Mouse (Mus musculus): ENCODE results near the gene Hdac7. TPM values are rescaled to one million over a fixed set of nuclear protein-coding genes. Genes with fewer than 3 reads are reported as not detected.
A peak's percentile ranks its signal among the peaks of the same experiment; 100 is the strongest.

Gene Hdac7
- total and polyA plus RNA-seq, 2 experiments from 2014 or later, result 23.7 to 28.6 TPM

- 71% methylated on average over 5 of the region's 5 CpGs for WGBS
- peaks cover 17% of the 10 kb centered on the region; the same call in 1 of the 2 replicates for H3K36me3 ChIP-seq (ENCODE audit: insufficient read depth, low read length)
- no peaks in the 10 kb centered on the region for H3K9me3 ChIP-seq (ENCODE audit: low read length)
These were observed 50.0 kb downstream of the Hdac7 start for GRCm38 (mm10) chr15:97794268-97794667.

GRCm38 (mm10) chr15:97793386-97794153 lies 50.7 kb downstream of the Hdac7 start:
- H3K4me3 ChIP-seq (ENCODE audit: low read length), result no peak overlapping the region
- peaks cover 17% of the 10 kb centered on the region; the same call in 1 of the 2 replicates for H3K36me3 ChIP-seq (ENCODE audit: insufficient read depth, low read length)
- H3K9me3 ChIP-seq (ENCODE audit: low read length), result no peaks in the 10 kb centered on the region
- ATAC-seq, result no peak
- DNase-seq (ENCODE audit: low spot score), result no peak
- peaks cover 10% of the 10 kb centered on the region; the same call in 1 of the 2 replicates for H3K4me1 ChIP-seq (ENCODE audit: insufficient read depth, low read length)
- TF ChIP-seq CTCF (IDR thresholded peaks at IDR 0.05; ENCODE audit: low read depth), result no peak
- H3K4me2 ChIP-seq (ENCODE audit: low read depth, low read length), result no peak overlapping the region
- H3K27me3 ChIP-seq (ENCODE audit: insufficient read depth, low read length), result no peaks in the 10 kb centered on the region
- H3K27ac ChIP-seq, result no peak overlapping the region
- no peak overlapping the region for H3K9ac ChIP-seq (replicated peaks; ENCODE audit: low read length)
- 90% methylated on average over 18 of the region's 18 CpGs for WGBS

More at GRCm38 (mm10) chr15:97794268-97794667, 50.0 kb downstream of the Hdac7 start:
- DNase-seq (ENCODE audit: low spot score) (no peak), ATAC-seq (no peak)
- no peaks in the 10 kb centered on the region for H3K27me3 ChIP-seq (ENCODE audit: insufficient read depth, low read length)
- no peak overlapping the region for H3K9ac ChIP-seq (replicated peaks; ENCODE audit: low read length)
- H3K4me2 ChIP-seq (ENCODE audit: low read depth, low read length), result no peak overlapping the region
- no peak overlapping the region for H3K4me3 ChIP-seq (ENCODE audit: low read length)
- peak; percentile 68 for TF ChIP-seq CTCF (IDR thresholded peaks at IDR 0.05; ENCODE audit: low read depth)
- H3K4me1 ChIP-seq (ENCODE audit: insufficient read depth, low read length), result peaks cover 10% of the 10 kb centered on the region; the same call in 1 of the 2 replicates
- no peak overlapping the region for H3K27ac ChIP-seq

- Histone ChIP-seq H3K36me3 (ENCODE audit: insufficient read depth, low read length) (peaks cover 11% of the 10 kb centered on the region; the same call in 1 of the 2 replicates), H3K4me1 (ENCODE audit: insufficient read depth, low read length) (peaks cover 5% of the 10 kb centered on the region; the same call in 1 of the 2 replicates), H3K9ac (replicated peaks; ENCODE audit: low read length) (no peak overlapping the region), H3K27ac (no peak overlapping the region), H3K4me3 (ENCODE audit: low read length) (no peak overlapping the region), H3K9me3 (ENCODE audit: low read length) (no peaks in the 10 kb centered on the region), H3K27me3 (ENCODE audit: insufficient read depth, low read length) (no peaks in the 10 kb centered on the region), H3K4me2 (ENCODE audit: low read depth, low read length) (no peak overlapping the region)
- ATAC-seq (no peak), DNase-seq (ENCODE audit: low spot score) (no peak)
- no peak for TF ChIP-seq CTCF (IDR thresholded peaks at IDR 0.05; ENCODE audit: low read depth)
- WGBS, result 73% methylated on average over 11 of the region's 11 CpGs
These were observed 53.1 kb downstream of the Hdac7 start for GRCm38 (mm10) chr15:97791126-97791700.

DNA sequence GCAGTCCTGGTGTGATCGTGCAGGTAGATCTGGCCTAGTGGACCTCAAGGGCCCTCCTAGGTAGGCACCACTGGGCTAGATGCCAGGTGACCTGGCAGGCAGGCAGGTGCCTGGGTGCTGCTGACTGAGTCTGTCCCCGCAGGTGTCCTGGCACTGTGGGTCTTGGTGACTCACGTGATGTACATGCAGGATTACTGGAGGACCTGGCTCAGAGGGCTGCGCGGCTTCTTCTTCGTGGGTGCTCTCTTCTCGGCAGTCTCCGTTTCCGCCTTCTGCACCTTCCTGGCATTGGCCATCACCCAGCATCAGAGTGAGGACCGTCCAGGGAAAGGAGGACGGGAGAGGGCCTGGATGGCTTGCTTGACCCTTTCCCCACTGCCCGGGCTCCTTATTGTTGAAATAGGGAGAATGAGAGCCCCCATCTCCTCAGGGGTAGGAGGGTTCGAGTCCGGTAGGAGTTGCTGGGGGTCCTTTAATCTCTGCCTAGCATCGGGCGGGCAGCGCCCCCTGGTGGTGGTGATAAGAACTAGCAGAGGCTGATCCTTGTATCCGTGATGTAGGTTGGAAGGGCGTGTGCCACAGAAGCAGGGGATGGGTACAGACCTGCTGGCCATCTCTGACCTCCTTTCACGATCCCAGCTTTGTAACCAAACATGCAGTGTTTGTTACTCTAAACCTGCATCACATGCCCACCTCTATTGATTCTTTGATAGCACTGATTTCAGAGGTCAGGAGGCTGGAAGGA lies 54.4 kb downstream of the Hdac7 start:
- WGBS, result 50% methylated on average over 20 of the region's 20 CpGs
- peak; percentile 37 for ATAC-seq
- peak; percentile 91 for TF ChIP-seq CTCF (IDR thresholded peaks at IDR 0.05; ENCODE audit: low read depth)
- peak; percentile 81 for DNase-seq (ENCODE audit: low spot score)
- no peak overlapping the region for H3K4me2 ChIP-seq (ENCODE audit: low read depth, low read length)
- H3K27me3 ChIP-seq (ENCODE audit: insufficient read depth, low read length), result no peaks in the 10 kb centered on the region
- no peaks in the 10 kb centered on the region for H3K9me3 ChIP-seq (ENCODE audit: low read length)
- H3K36me3 ChIP-seq (ENCODE audit: insufficient read depth, low read length), result peaks cover 6% of the 10 kb centered on the region; the same call in 1 of the 2 replicates
- no peak overlapping the region for H3K4me3 ChIP-seq (ENCODE audit: low read length)
- peaks cover 10% of the 10 kb centered on the region for H3K4me1 ChIP-seq (ENCODE audit: insufficient read depth, low read length)
- peak overlapping the region; percentile 20; the same call in 1 of the 2 replicates for H3K27ac ChIP-seq
- no peak overlapping the region for H3K9ac ChIP-seq (replicated peaks; ENCODE audit: low read length)

GRCm38 (mm10) chr15:97788821-97789220 lies 55.5 kb downstream of the Hdac7 start:
- TF ChIP-seq CTCF (IDR thresholded peaks at IDR 0.05; ENCODE audit: low read depth), result no peak
- H3K9ac ChIP-seq (replicated peaks; ENCODE audit: low read length), result no peak overlapping the region
- H3K4me3 ChIP-seq (ENCODE audit: low read length), result no peak overlapping the region
- H3K36me3 ChIP-seq (ENCODE audit: insufficient read depth, low read length), result peaks cover 6% of the 10 kb centered on the region; the same call in 1 of the 2 replicates
- H3K27me3 ChIP-seq (ENCODE audit: insufficient read depth, low read length), result no peaks in the 10 kb centered on the region
- ATAC-seq (peak; percentile 38), DNase-seq (ENCODE audit: low spot score) (peak; percentile 79)
- no peak overlapping the region for H3K4me2 ChIP-seq (ENCODE audit: low read depth, low read length)
- peak overlapping the region; percentile 17 for H3K27ac ChIP-seq
- WGBS, result 29% methylated on average over 6 of the region's 6 CpGs
- H3K9me3 ChIP-seq (ENCODE audit: low read length), result no peaks in the 10 kb centered on the region
- H3K4me1 ChIP-seq (ENCODE audit: insufficient read depth, low read length), result peaks cover 10% of the 10 kb centered on the region

DNA sequence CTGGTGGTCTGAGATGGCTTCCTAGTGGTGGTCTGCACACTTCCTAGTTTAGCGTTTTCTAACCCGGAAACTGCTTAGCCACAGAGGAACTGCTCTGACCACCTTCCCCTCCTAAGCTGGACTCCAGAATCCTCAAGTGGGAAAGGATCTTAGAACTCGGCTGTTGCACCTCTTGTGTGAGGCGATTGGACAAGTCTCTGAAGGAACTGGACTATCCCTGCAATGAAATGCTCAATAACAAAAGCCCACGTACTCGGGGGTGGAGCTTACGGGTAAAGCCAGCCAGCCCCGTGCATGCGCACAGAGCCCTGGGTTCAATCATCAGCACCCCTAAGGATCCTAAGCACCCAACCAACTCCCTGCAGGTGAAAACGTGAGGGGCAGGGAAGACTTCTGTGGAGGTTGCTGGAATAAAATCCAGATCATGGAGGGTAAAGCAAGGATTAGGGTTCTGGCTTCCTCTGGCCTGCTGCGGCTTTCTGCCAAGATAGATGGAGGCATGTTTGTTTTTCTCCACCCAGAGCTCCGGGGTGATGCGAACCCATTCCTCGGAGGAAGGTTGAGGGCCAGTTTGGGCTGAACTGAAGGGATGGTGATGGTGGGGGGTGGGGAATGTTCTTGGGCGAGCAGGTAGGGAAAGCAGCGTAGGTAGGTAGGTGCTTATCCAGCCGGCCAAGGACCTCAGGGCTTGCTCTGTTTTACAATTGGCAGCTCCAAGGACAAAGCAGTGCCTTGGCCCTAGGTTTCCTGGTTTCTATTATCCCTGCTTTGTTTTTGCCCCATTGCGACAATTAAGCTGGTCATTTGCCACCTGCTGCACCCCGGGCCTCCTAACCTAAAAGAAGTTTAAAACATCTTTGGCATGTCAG lies 56.3 kb downstream of the Hdac7 start:
- H3K4me1 ChIP-seq (ENCODE audit: insufficient read depth, low read length), result peaks cover 10% of the 10 kb centered on the region
- DNase-seq (ENCODE audit: low spot score), result no peak
- no peak overlapping the region for H3K4me2 ChIP-seq (ENCODE audit: low read depth, low read length)
- no peaks in the 10 kb centered on the region for H3K27me3 ChIP-seq (ENCODE audit: insufficient read depth, low read length)
- ATAC-seq, result no peak
- no peak overlapping the region for H3K4me3 ChIP-seq (ENCODE audit: low read length)
- no peak overlapping the region for H3K9ac ChIP-seq (replicated peaks; ENCODE audit: low read length)
- WGBS, result 60% methylated on average over 19 of the region's 19 CpGs
- H3K27ac ChIP-seq, result peak overlapping the region; percentile 17; the same call in 1 of the 2 replicates
- TF ChIP-seq CTCF (IDR thresholded peaks at IDR 0.05; ENCODE audit: low read depth), result no peak
- no peaks in the 10 kb centered on the region for H3K9me3 ChIP-seq (ENCODE audit: low read length)
- H3K36me3 ChIP-seq (ENCODE audit: insufficient read depth, low read length), result peaks cover 6% of the 10 kb centered on the region; the same call in 1 of the 2 replicates

All from hindbrain, postnatal 0 days (tissue).